Mouse (Mus musculus): ENCODE data around the gene Pla2g3. TPM values are rescaled to one million over a fixed set of nuclear protein-coding genes. Genes with fewer than 3 reads are reported as not detected.

Pla2g3 gene
- polyA plus RNA-seq, 1 experiment from 2014 or later, result 0.34 TPM

- Histone ChIP-seq H3K36me3 (ENCODE audit: control insufficient read depth, insufficient read depth, low read length) (peaks cover 23% of the 10 kb centered on the region), H3K4me1 (ENCODE audit: control insufficient read depth in 2 of 2, insufficient read depth in 2 of 2, low read length in 2 of 2) (peaks cover 12 to 39% of the 10 kb centered on the region in 2 experiments), H3K9ac (ENCODE audit: low read length) (no peak overlapping the region; the same call in 1 of the 2 replicates), H3K4me2 (ENCODE audit: low read length) (peak overlapping the region; percentile 84), H3K9me3 (ENCODE audit: control insufficient read depth, low read length) (no peaks in the 10 kb centered on the region), H3K27ac (replicated peaks in 1 of 2; ENCODE audit: control insufficient read depth in 1 of 2, insufficient read depth in 1 of 2, low read depth in 2 of 2, low read length in 2 of 2) (no peak overlapping the region), H3K27me3 (ENCODE audit: control insufficient read depth, insufficient read depth, low read length) (no peaks in the 10 kb centered on the region), H3K4me3 (ENCODE audit: control insufficient read depth in 1 of 2, insufficient read depth in 1 of 2, low read depth in 1 of 2, low read length in 2 of 2) (no peak overlapping the region)
- ATAC-seq (ENCODE audit: insufficient number of reproducible peaks, insufficient read depth, low FRiP score, low read depth), result no peak
- 78% methylated on average over 5 of the region's 5 CpGs for WGBS
Observed at GRCm38 (mm10) chr11:3516121-3516520, 28.0 kb downstream of the Pla2g3 start.

GRCm38 (mm10) chr11:3516859-3517845 lies 29.1 kb downstream of the Pla2g3 start:
- H3K36me3 ChIP-seq (ENCODE audit: control insufficient read depth, insufficient read depth, low read length), result peaks cover 33% of the 10 kb centered on the region
- 2% methylated on average over 50 of the region's 50 CpGs for WGBS
- ATAC-seq (ENCODE audit: insufficient number of reproducible peaks, insufficient read depth, low FRiP score, low read depth), result peak; percentile 24; the same call in 1 of the 2 replicates
- H3K9me3 ChIP-seq (ENCODE audit: control insufficient read depth, low read length), result no peaks in the 10 kb centered on the region
- H3K4me3 ChIP-seq (ENCODE audit: control insufficient read depth in 1 of 2, insufficient read depth in 1 of 2, low read depth in 1 of 2, low read length in 2 of 2), result peak overlapping the region; percentile 30 to 33
- H3K4me2 ChIP-seq (ENCODE audit: low read length), result peak overlapping the region; percentile 75
- H3K4me1 ChIP-seq (ENCODE audit: control insufficient read depth in 2 of 2, insufficient read depth in 2 of 2, low read length in 2 of 2), result peaks cover 12 to 39% of the 10 kb centered on the region in 2 experiments
- no peak overlapping the region for H3K27ac ChIP-seq (replicated peaks in 1 of 2; ENCODE audit: control insufficient read depth in 1 of 2, insufficient read depth in 1 of 2, low read depth in 2 of 2, low read length in 2 of 2)
- peak overlapping the region; percentile 63 for H3K9ac ChIP-seq (ENCODE audit: low read length)
- H3K27me3 ChIP-seq (ENCODE audit: control insufficient read depth, insufficient read depth, low read length), result no peaks in the 10 kb centered on the region

GRCm38 (mm10) chr11:3517846-3518732 lies 30.0 kb downstream of the Pla2g3 start:
- H3K27me3 ChIP-seq (ENCODE audit: control insufficient read depth, insufficient read depth, low read length), result no peaks in the 10 kb centered on the region
- peak overlapping the region in 1 of 2 experiments; percentile 33; a peak in 1 of 4 replicates for H3K4me3 ChIP-seq (ENCODE audit: control insufficient read depth in 1 of 2, insufficient read depth in 1 of 2, low read depth in 1 of 2, low read length in 2 of 2)
- peak overlapping the region; percentile 75 for H3K4me2 ChIP-seq (ENCODE audit: low read length)
- 0 out of 2 replicates have a peak, but pooled peaks have one; percentile 2 for ATAC-seq (ENCODE audit: insufficient number of reproducible peaks, insufficient read depth, low FRiP score, low read depth)
- no peaks in the 10 kb centered on the region for H3K9me3 ChIP-seq (ENCODE audit: control insufficient read depth, low read length)
- WGBS, result 48% methylated on average over 13 of the region's 13 CpGs
- peak overlapping the region; percentile 63 for H3K9ac ChIP-seq (ENCODE audit: low read length)
- peaks cover 43% of the 10 kb centered on the region for H3K36me3 ChIP-seq (ENCODE audit: control insufficient read depth, insufficient read depth, low read length)
- H3K4me1 ChIP-seq (ENCODE audit: control insufficient read depth in 2 of 2, insufficient read depth in 2 of 2, low read length in 2 of 2), result peaks cover 12 to 39% of the 10 kb centered on the region in 2 experiments
- H3K27ac ChIP-seq (replicated peaks in 1 of 2; ENCODE audit: control insufficient read depth in 1 of 2, insufficient read depth in 1 of 2, low read depth in 2 of 2, low read length in 2 of 2), result no peak overlapping the region

- WGBS, result 68% methylated on average over 4 of the region's 4 CpGs
- no peak overlapping the region for H3K27ac ChIP-seq (replicated peaks in 1 of 2; ENCODE audit: control insufficient read depth in 1 of 2, insufficient read depth in 1 of 2, low read depth in 2 of 2, low read length in 2 of 2)
- no peaks in the 10 kb centered on the region for H3K27me3 ChIP-seq (ENCODE audit: control insufficient read depth, insufficient read depth, low read length)
- no peak overlapping the region for H3K4me3 ChIP-seq (ENCODE audit: control insufficient read depth in 1 of 2, insufficient read depth in 1 of 2, low read depth in 1 of 2, low read length in 2 of 2)
- peaks cover 54% of the 10 kb centered on the region for H3K36me3 ChIP-seq (ENCODE audit: control insufficient read depth, insufficient read depth, low read length)
- no peak for ATAC-seq (ENCODE audit: insufficient number of reproducible peaks, insufficient read depth, low FRiP score, low read depth)
- peaks cover 12 to 36% of the 10 kb centered on the region in 2 experiments for H3K4me1 ChIP-seq (ENCODE audit: control insufficient read depth in 2 of 2, insufficient read depth in 2 of 2, low read length in 2 of 2)
- H3K9ac ChIP-seq (ENCODE audit: low read length), result no peak overlapping the region
- no peaks in the 10 kb centered on the region for H3K9me3 ChIP-seq (ENCODE audit: control insufficient read depth, low read length)
- no peak overlapping the region for H3K4me2 ChIP-seq (ENCODE audit: low read length)
Observed at GRCm38 (mm10) chr11:3519051-3519726, 31.1 kb downstream of the Pla2g3 start.

GRCm38 (mm10) chr11:3519756-3520398 lies 31.8 kb downstream of the Pla2g3 start:
- no peak for ATAC-seq (ENCODE audit: insufficient number of reproducible peaks, insufficient read depth, low FRiP score, low read depth)
- H3K27me3 ChIP-seq (ENCODE audit: control insufficient read depth, insufficient read depth, low read length), result no peaks in the 10 kb centered on the region
- no peak overlapping the region for H3K4me2 ChIP-seq (ENCODE audit: low read length)
- peaks cover 61% of the 10 kb centered on the region for H3K36me3 ChIP-seq (ENCODE audit: control insufficient read depth, insufficient read depth, low read length)
- H3K4me1 ChIP-seq (ENCODE audit: control insufficient read depth in 2 of 2, insufficient read depth in 2 of 2, low read length in 2 of 2), result peaks cover 12 to 34% of the 10 kb centered on the region in 2 experiments
- no peak overlapping the region for H3K4me3 ChIP-seq (ENCODE audit: control insufficient read depth in 1 of 2, insufficient read depth in 1 of 2, low read depth in 1 of 2, low read length in 2 of 2)
- H3K27ac ChIP-seq (replicated peaks in 1 of 2; ENCODE audit: control insufficient read depth in 1 of 2, insufficient read depth in 1 of 2, low read depth in 2 of 2, low read length in 2 of 2), result 0 out of 4 replicates have a peak overlapping the region, but pooled peaks of 1 of the 2 experiments have one; percentile 33
- H3K9ac ChIP-seq (ENCODE audit: low read length), result no peak overlapping the region
- no peaks in the 10 kb centered on the region for H3K9me3 ChIP-seq (ENCODE audit: control insufficient read depth, low read length)
- 55% methylated on average over 11 of the region's 11 CpGs for WGBS

- Histone ChIP-seq H3K36me3 (ENCODE audit: control insufficient read depth, insufficient read depth, low read length) (peaks cover 71% of the 10 kb centered on the region), H3K9ac (ENCODE audit: low read length) (no peak overlapping the region), H3K9me3 (ENCODE audit: control insufficient read depth, low read length) (no peaks in the 10 kb centered on the region), H3K27me3 (ENCODE audit: control insufficient read depth, insufficient read depth, low read length) (no peaks in the 10 kb centered on the region), H3K4me1 (ENCODE audit: control insufficient read depth in 2 of 2, insufficient read depth in 2 of 2, low read length in 2 of 2) (peaks cover 12 to 27% of the 10 kb centered on the region in 2 experiments), H3K27ac (replicated peaks in 1 of 2; ENCODE audit: control insufficient read depth in 1 of 2, insufficient read depth in 1 of 2, low read depth in 2 of 2, low read length in 2 of 2) (no peak overlapping the region; a peak in 1 of 4 replicates), H3K4me2 (ENCODE audit: low read length) (no peak overlapping the region), H3K4me3 (ENCODE audit: control insufficient read depth in 1 of 2, insufficient read depth in 1 of 2, low read depth in 1 of 2, low read length in 2 of 2) (no peak overlapping the region)
- ATAC-seq (ENCODE audit: insufficient number of reproducible peaks, insufficient read depth, low FRiP score, low read depth), result no peak
- WGBS, result 74% methylated on average over 14 of the region's 14 CpGs
Observed at GRCm38 (mm10) chr11:3520919-3521318, 32.8 kb downstream of the Pla2g3 start.

Measured in heart, embryonic 14.5 days (tissue).